Mouse (Mus musculus) heart, postnatal 0 days (tissue): ENCODE measurements around the gene Siglece.

Experiments used
- CTCF ChIP-seq: IDR thresholded peaks from 2 replicates; pipeline ENCODE4 v1.5.1; 2016; ENCODE audit warnings: antibody characterized with exemption, control low read depth, low read depth
- EP300 ChIP-seq: IDR thresholded peaks from 2 replicates; pipeline ENCODE4 v1.6.1; 2016; ENCODE audit warnings: antibody characterized with exemption, low read depth

- TF ChIP-seq EP300: no peak
- TF ChIP-seq CTCF: no peak
Observed at GRCm38 (mm10) chr7:43622927-43623326, 37.0 kb downstream of the Siglece start.
